Mouse (Mus musculus) lung, embryonic 14.5 days (tissue): Measurements from ENCODE around the gene Paip2b. TPM values are rescaled to one million over a fixed set of nuclear protein-coding genes. Genes with fewer than 3 reads are reported as not detected.
A peak's percentile ranks its signal among the peaks of the same experiment; 100 is the strongest.

Source experiments
- ATAC-seq: fragments of 200-750 bp; cut with Nextera tagmentation; 2 replicates; pipeline ENCODE4 v1.8.0; 2017; ENCODE audit warnings: mild to moderate bottlenecking, moderate TSS enrichment, moderate library complexity; ENCODE audit not compliant: insufficient read depth
- DNase-seq: peaks from one replicate; pipeline ENCODE4 v3.0.0-alpha.2; 2015
- H3K27ac ChIP-seq: fragments of 300-500 bp; sonication (generic); 2 replicates; pipeline ENCODE4 v1.5.1; 2014; ENCODE audit warnings: low read depth, mild to moderate bottlenecking, moderate library complexity
- H3K27me3 ChIP-seq: fragments of 300-500 bp; sonication (generic); 2 replicates; pipeline ENCODE4 v1.6.1; 2014; ENCODE audit warnings: low read length, control low read depth; ENCODE audit not compliant: insufficient read depth
- H3K36me3 ChIP-seq: fragments of 300-500 bp; sonication (generic); 2 replicates; pipeline ENCODE4 v1.6.1; 2014; ENCODE audit warnings: control low read depth; ENCODE audit not compliant: insufficient read depth
- H3K4me1 ChIP-seq: fragments of 300-500 bp; sonication (generic); 2 replicates; pipeline ENCODE4 v1.6.1; 2014; ENCODE audit warnings: antibody characterized with exemption, control low read depth; ENCODE audit not compliant: insufficient read depth
- H3K4me2 ChIP-seq: fragments of 300-500 bp; sonication (generic); 2 replicates; pipeline ENCODE4 v1.6.1; 2014; ENCODE audit warnings: mild to moderate bottlenecking
- H3K4me3 ChIP-seq: fragments of 300-500 bp; sonication (generic); 2 replicates; pipeline ENCODE4 v1.5.1; 2014; ENCODE audit warnings: low read depth, low read length
- H3K9ac ChIP-seq: fragments of 300-500 bp; sonication (generic); 2 replicates; pipeline ENCODE4 v1.6.1; 2014
- H3K9me3 ChIP-seq: fragments of 300-500 bp; sonication (generic); 2 replicates; pipeline ENCODE4 v1.6.1; 2016; ENCODE audit warnings: low read depth, low read length, control low read depth
- CTCF ChIP-seq: IDR thresholded peaks from 2 replicates; pipeline ENCODE4 v1.5.1; 2016; ENCODE audit warnings: antibody characterized with exemption, low read depth
- WGBS: fragments of 180-500 bp; shearing (Covaris S2); extraction: QIAGEN DNeasy Blood & Tissue Kit; methylation state at CpG from one replicate; pipeline ENCODE4 v1.1.7; 2014; 5-methylcytosine and 5-hydroxymethylcytosine counted together
- polyA plus RNA-seq: library from polyadenylated mRNA; unstranded; fragments of >200 nt; fragmentation: Nextera tagmentation; extraction: Ambion mirVana; gene quantifications from 2 replicates; pipeline ENCODE4 v1.2.1, GENCODE M21; 2014

Paip2b gene
- polyA plus RNA-seq = 19.3 and 19.8 TPM in 2 replicates

- Histone ChIP-seq H3K4me2 (peak within 1 kb of the TSS; percentile 79), H3K4me3 (peak within 1 kb of the TSS; percentile 61), H3K9ac (peak within 1 kb of the TSS; percentile 71), H3K27me3 (no peaks in the 10 kb centered on the region), H3K9me3 (no peaks in the 10 kb centered on the region), H3K27ac (peak within 1 kb of the TSS; percentile 85), H3K36me3 (0 out of 2 replicates have a peak, but pooled peaks cover 2% of the 10 kb centered on the region), H3K4me1 (no peaks in the 10 kb centered on the region)
- ATAC-seq (peak; percentile 98), DNase-seq (peak; percentile 100)
- under 1% methylated on average over 37 of the region's 37 CpGs for WGBS
- TF ChIP-seq CTCF = no peak
These were observed at the start of gene Paip2b for GRCm38 (mm10) chr6:83831606-83832123. Gene Paip2b, minus strand, starts transcription at chr6:83831741.

GRCm38 (mm10) chr6:83879815-83880214 lies 48.3 kb upstream of the Paip2b start:
- TF ChIP-seq CTCF = peak; percentile 66
- no peak overlapping the region for H3K4me2 ChIP-seq
- ATAC-seq (no peak), DNase-seq (peak; percentile 90)
- H3K9ac ChIP-seq = no peak overlapping the region
- H3K9me3 ChIP-seq = no peaks in the 10 kb centered on the region
- H3K27ac ChIP-seq = no peak overlapping the region
- H3K4me1 ChIP-seq = no peaks in the 10 kb centered on the region
- 6% methylated on average over 4 of the region's 4 CpGs for WGBS
- no peak overlapping the region for H3K4me3 ChIP-seq
- no peaks in the 10 kb centered on the region for H3K27me3 ChIP-seq
- no peaks in the 10 kb centered on the region for H3K36me3 ChIP-seq

GRCm38 (mm10) chr6:83867598-83868585 lies 36.4 kb upstream of the Paip2b start:
- 3% methylated on average over 19 of the region's 19 CpGs for WGBS
- Histone ChIP-seq H3K9me3 (no peaks in the 10 kb centered on the region), H3K4me2 (peak overlapping the region; percentile 99), H3K36me3 (no peaks in the 10 kb centered on the region), H3K9ac (peak overlapping the region; percentile 46), H3K4me3 (peak overlapping the region; percentile 60), H3K27ac (peak overlapping the region; percentile 36; the same call in 1 of the 2 replicates), H3K4me1 (no peaks in the 10 kb centered on the region), H3K27me3 (no peaks in the 10 kb centered on the region)
- DNase-seq = peak; percentile 63
- peak; percentile 60 for ATAC-seq
- no peak for TF ChIP-seq CTCF

DNA sequence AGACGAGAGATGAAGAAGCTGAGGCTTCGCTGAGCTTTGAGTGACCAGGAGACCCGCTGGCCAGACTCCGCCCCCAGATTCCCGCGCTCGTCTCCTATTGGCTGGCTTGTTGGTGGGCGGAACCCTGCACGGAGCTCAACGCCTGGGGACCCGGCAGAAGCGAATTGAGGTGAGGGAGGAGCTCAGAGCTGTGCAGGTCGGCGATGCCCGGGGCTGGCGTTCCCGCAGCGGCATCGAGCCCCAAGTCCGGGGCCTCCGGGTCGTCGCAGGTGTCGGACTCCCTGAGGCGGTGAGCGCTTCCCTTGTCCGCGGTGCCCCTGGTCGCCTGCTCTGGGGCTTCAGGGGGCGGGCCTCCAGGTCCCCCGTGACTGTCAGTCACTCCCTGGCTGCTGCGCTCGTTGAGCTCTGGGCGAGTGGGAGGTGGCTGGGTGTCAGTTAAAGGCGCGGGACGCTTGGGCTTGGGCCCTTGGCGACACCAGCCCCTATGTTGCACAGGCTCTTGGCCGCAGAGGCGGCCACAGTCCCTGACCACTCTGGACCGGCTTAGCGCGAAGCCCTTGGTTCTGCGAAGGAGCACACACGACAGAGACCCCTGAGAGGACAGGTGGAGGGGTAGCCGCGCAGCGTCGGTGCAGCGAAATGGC lies 35.5 kb upstream of the Paip2b start, which contains the start of gene Zfp638:
Zfp638 (plus strand) TSS at position 156 of the 644 bp plus-strand sequence.
- H3K4me1 ChIP-seq = no peaks in the 10 kb centered on the region
- H3K4me2 ChIP-seq = peak within 1 kb of the TSS; percentile 99
- H3K4me3 ChIP-seq = peak within 1 kb of the TSS; percentile 60
- H3K27me3 ChIP-seq = no peaks in the 10 kb centered on the region
- H3K9ac ChIP-seq = peak within 1 kb of the TSS; percentile 46
- ATAC-seq (peak; percentile 97), DNase-seq (peak; percentile 94)
- H3K9me3 ChIP-seq = no peaks in the 10 kb centered on the region
- no peak for TF ChIP-seq CTCF
- no peaks in the 10 kb centered on the region for H3K36me3 ChIP-seq
- WGBS = under 1% methylated on average over 50 of the region's 50 CpGs
- peak within 1 kb of the TSS; percentile 60; the same call in 1 of the 2 replicates for H3K27ac ChIP-seq

DNA sequence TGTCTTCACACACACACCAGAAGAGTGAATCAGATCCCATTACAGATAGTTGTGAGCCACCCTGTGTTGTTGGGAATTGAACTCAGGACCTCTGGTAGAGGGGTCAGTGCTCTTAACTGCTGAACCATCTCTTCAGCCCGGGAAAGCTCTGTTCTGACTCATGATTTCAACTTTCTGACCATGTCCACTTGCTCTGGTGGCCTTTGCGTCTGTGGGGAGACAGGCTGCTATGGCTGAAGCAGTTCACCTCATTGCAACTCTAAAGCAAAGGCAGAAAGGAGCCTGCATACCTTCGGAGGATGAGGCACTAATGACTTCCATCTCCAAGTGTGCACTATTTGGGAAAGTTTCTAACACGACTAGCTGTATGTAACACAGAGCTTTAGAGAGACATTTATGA lies 34.9 kb upstream of the Paip2b start:
- no peaks in the 10 kb centered on the region for H3K9me3 ChIP-seq
- peak overlapping the region; percentile 99 for H3K4me2 ChIP-seq
- WGBS = 35% methylated on average over 4 of the region's 4 CpGs
- H3K4me3 ChIP-seq = no peak overlapping the region
- H3K9ac ChIP-seq = no peak overlapping the region
- no peak for TF ChIP-seq CTCF
- no peaks in the 10 kb centered on the region for H3K4me1 ChIP-seq
- H3K27me3 ChIP-seq = no peaks in the 10 kb centered on the region
- ATAC-seq (peak; percentile 15; the same call in 1 of the 2 replicates), DNase-seq (no peak)
- H3K36me3 ChIP-seq = no peaks in the 10 kb centered on the region
- H3K27ac ChIP-seq = no peak overlapping the region

- Histone ChIP-seq H3K4me1 (no peaks in the 10 kb centered on the region), H3K9me3 (no peaks in the 10 kb centered on the region), H3K4me2 (no peak overlapping the region), H3K27ac (no peak overlapping the region), H3K4me3 (no peak overlapping the region), H3K27me3 (no peaks in the 10 kb centered on the region), H3K36me3 (no peaks in the 10 kb centered on the region), H3K9ac (no peak overlapping the region)
- DNase-seq (no peak), ATAC-seq (no peak)
- TF ChIP-seq CTCF = no peak
- 67% methylated on average over 4 of the region's 4 CpGs for WGBS
These were observed 32.0 kb upstream of the Paip2b start for GRCm38 (mm10) chr6:83863538-83863937.
